Mouse (Mus musculus): ENCODE measurements around the gene Mtfp1.

DNA sequence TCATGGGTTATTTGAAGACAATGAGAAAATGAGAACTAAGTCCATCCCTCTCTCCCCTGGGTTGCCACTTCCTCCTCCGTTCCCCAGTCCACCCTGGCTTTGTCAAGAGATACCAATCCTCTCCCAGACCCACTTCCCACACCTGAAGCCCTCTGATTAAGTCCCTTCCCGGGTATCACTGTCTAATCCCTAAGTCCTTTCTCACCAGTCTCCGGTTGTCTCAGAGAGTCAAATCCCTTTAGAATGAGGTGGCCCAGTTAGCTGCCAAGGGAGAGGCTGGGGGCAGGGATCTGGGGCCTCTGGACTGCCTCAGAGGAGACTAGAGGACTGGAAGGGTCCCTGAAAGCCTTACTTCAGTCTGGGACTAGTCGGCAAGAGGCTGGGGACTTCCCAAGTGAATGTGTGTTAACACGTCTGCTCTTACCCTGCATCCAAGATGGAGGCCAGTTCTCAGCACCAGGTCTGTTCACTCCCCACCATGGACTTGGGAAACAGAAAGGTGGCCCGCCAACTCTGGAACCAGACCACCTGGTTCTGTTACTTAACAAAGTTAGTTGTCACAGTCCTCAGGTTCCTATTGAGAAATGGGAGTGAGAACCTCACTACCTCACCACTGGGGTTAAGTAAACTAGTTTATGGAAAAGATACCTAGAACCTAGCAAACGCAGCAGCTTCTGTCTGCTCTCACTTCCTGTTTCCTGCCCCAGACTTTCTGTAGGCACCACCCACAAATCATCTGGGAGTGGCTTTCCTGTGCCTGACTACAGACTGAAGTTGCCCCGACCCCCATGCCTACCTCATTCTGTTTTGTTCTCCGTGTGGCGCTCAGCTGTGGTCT is 27.7 kb upstream of the Mtfp1 start, which contains the start of gene Sec14l2:
- no peak for TF ChIP-seq POLR2A (IDR thresholded peaks at IDR 0.05; ENCODE audit: control insufficient read depth, extremely low read depth, insufficient read depth, low read length, poor library complexity)
- TF ChIP-seq CTCF (IDR thresholded peaks at IDR 0.05; ENCODE audit: borderline replicate concordance, control insufficient read depth, extremely low read depth, insufficient read depth, low read length, poor library complexity): no peak

Data from thymus, adult 2 months (tissue).